Mouse (Mus musculus): Measurements from ENCODE around the gene Dnajb6.

GRCm38 (mm10) chr5:29736073-29736900 is 799 bp downstream of the Dnajb6 start:
- TF ChIP-seq CTCF (IDR thresholded peaks at IDR 0.05; ENCODE audit: low read depth) (no peak), EP300 (IDR thresholded peaks at IDR 0.05; ENCODE audit: low read depth) (no peak)
